Mouse (Mus musculus) liver, embryonic 14.5 days (tissue): ENCODE results near the gene Elac2. TPM values are rescaled to one million over a fixed set of nuclear protein-coding genes. Genes with fewer than 3 reads are reported as not detected.

Experiments used
- ATAC-seq: fragments of 200-750 bp; cut with Nextera tagmentation; 2 replicates; pipeline ENCODE4 v1.8.0; 2017; ENCODE audit warnings: moderate number of reproducible peaks, mild to moderate bottlenecking, moderate library complexity; ENCODE audit not compliant: insufficient read depth
- DNase-seq, 3 experiments: peaks; one replicate each; pipeline ENCODE4 v3.0.0-alpha.2; 2012 to 2013; ENCODE audit warnings: low read depth in 3 of 3, low spot score in 3 of 3
- H3K27ac ChIP-seq: fragments of 300-500 bp; sonication (generic); 2 replicates; pipeline ENCODE4 v1.5.1; 2014; ENCODE audit warnings: moderate library complexity, mild to moderate bottlenecking, control low read depth, inconsistent platforms
- H3K27me3 ChIP-seq: fragments of 300-500 bp; sonication (generic); 2 replicates; pipeline ENCODE4 v1.6.1; 2014; ENCODE audit warnings: mild to moderate bottlenecking, low read length, moderate library complexity; ENCODE audit not compliant: control insufficient read depth, insufficient read depth
- H3K36me3 ChIP-seq: fragments of 300-500 bp; sonication (generic); replicated peaks from 2 replicates; pipeline ENCODE4 v1.6.1; 2014; ENCODE audit warnings: low read depth; ENCODE audit not compliant: control insufficient read depth, insufficient read depth
- H3K4me1 ChIP-seq, 2 experiments: fragments of 200-500 bp in 1 of 2; fragments of 300-500 bp in 1 of 2; sonication (generic) in 1 of 2; replicated peaks; 2 replicates each; pipeline ENCODE4 v1.6.1; 2012 to 2014; ENCODE audit warnings: antibody characterized with exemption in 1 of 2, inconsistent platforms in 1 of 2, low read length in 1 of 2; ENCODE audit not compliant: control insufficient read depth in 2 of 2, insufficient read depth in 2 of 2
- H3K4me2 ChIP-seq: fragments of 300-500 bp; sonication (generic); 2 replicates; pipeline ENCODE4 v1.6.1; 2014; ENCODE audit warnings: low read depth, mild to moderate bottlenecking, control low read depth, moderate library complexity
- H3K4me3 ChIP-seq, 2 experiments: fragments of 200-500 bp in 1 of 2; fragments of 300-500 bp in 1 of 2; sonication (generic) in 1 of 2; 2 replicates each; pipeline ENCODE4 v1.5.1; 2012 to 2014; ENCODE audit warnings: low read depth in 2 of 2, low read length in 2 of 2, mild to moderate bottlenecking in 2 of 2, control low read depth in 1 of 2, inconsistent platforms in 1 of 2, moderate library complexity in 1 of 2; ENCODE audit not compliant: insufficient read depth in 1 of 2
- H3K9ac ChIP-seq: fragments of 300-500 bp; sonication (generic); replicated peaks from 2 replicates; pipeline ENCODE4 v1.6.1; 2014; ENCODE audit warnings: mild to moderate bottlenecking, control low read depth, moderate library complexity
- H3K9me3 ChIP-seq: fragments of 300-500 bp; sonication (generic); 2 replicates; pipeline ENCODE4 v1.6.1; 2016; ENCODE audit warnings: low read length, mixed read lengths; ENCODE audit not compliant: control insufficient read depth
- CTCF ChIP-seq: IDR thresholded peaks from 2 replicates; pipeline ENCODE4 v1.5.1; 2016; ENCODE audit warnings: antibody characterized with exemption, low read depth, control low read depth
- EP300 ChIP-seq: IDR thresholded peaks from 2 replicates; pipeline ENCODE4 v1.6.1; 2016; ENCODE audit warnings: antibody characterized with exemption, low read depth
- WGBS: fragments of 180-500 bp; shearing (Covaris S2); extraction: QIAGEN DNeasy Blood & Tissue Kit; methylation state at CpG from one replicate; pipeline ENCODE4 v1.1.7; 2014; ENCODE audit not compliant: insufficient replicate concordance; 5-methylcytosine and 5-hydroxymethylcytosine counted together
- polyA plus RNA-seq, 2 experiments: library from polyadenylated mRNA; depleted of rRNA in 1 of 2; stranded (reverse) in 1 of 2; unstranded in 1 of 2; fragments of >200 nt; fragmentation: Nextera tagmentation in 1 of 2; extraction: Ambion mirVana in 1 of 2; gene quantifications; 2 replicates each; pipeline versions ENCODE4 v1.2.1 to v1.2.3; 2012 to 2014

Elac2 gene
- polyA plus RNA-seq, 2 experiments: 12.1 to 13.0 TPM

- Histone ChIP-seq H3K4me3 (no peak overlapping the region), H3K27ac (no peak overlapping the region), H3K4me2 (no peak overlapping the region), H3K4me1 (peaks cover 0 to 4% of the 10 kb centered on the region in 2 experiments; a peak in 1 of 4 replicates), H3K27me3 (no peaks in the 10 kb centered on the region), H3K9ac (no peak overlapping the region), H3K36me3 (no peaks in the 10 kb centered on the region), H3K9me3 (no peaks in the 10 kb centered on the region)
- no peak for DNase-seq
- no peak for TF ChIP-seq EP300
- TF ChIP-seq CTCF: no peak
- no peak for ATAC-seq
- 41% methylated on average over 1 of the region's 1 CpGs for WGBS
Measured at GRCm38 (mm10) chr11:65030201-65030600, 51.4 kb downstream of the Elac2 start.

- Histone ChIP-seq H3K4me2 (no peak overlapping the region), H3K9me3 (no peaks in the 10 kb centered on the region), H3K36me3 (no peaks in the 10 kb centered on the region), H3K27ac (no peak overlapping the region), H3K27me3 (no peaks in the 10 kb centered on the region), H3K4me3 (no peak overlapping the region), H3K9ac (no peak overlapping the region), H3K4me1 (peaks cover 0 to 4% of the 10 kb centered on the region in 2 experiments; a peak in 1 of 4 replicates)
- WGBS: 71% methylated on average over 7 of the region's 7 CpGs
- ATAC-seq: no peak
- no peak for DNase-seq
- TF ChIP-seq CTCF (no peak), EP300 (no peak)
Measured at GRCm38 (mm10) chr11:65032221-65032620, 53.4 kb downstream of the Elac2 start.

GRCm38 (mm10) chr11:65038996-65039395, 60.2 kb downstream of the Elac2 start:
- H3K9me3 ChIP-seq: no peaks in the 10 kb centered on the region
- no peak overlapping the region for H3K4me3 ChIP-seq
- no peaks in the 10 kb centered on the region for H3K36me3 ChIP-seq
- H3K27ac ChIP-seq: no peak overlapping the region
- no peak for ATAC-seq
- H3K9ac ChIP-seq: no peak overlapping the region
- no peak overlapping the region for H3K4me2 ChIP-seq
- TF ChIP-seq EP300 (no peak), CTCF (no peak)
- WGBS: 31% methylated on average over 2 of the region's 2 CpGs
- no peaks in the 10 kb centered on the region for H3K27me3 ChIP-seq
- DNase-seq: no peak
- no peaks in the 10 kb centered on the region for H3K4me1 ChIP-seq

GRCm38 (mm10) chr11:65039517-65040095, 60.8 kb downstream of the Elac2 start:
- WGBS: 54% methylated on average over 12 of the region's 12 CpGs
- Histone ChIP-seq H3K4me3 (no peak overlapping the region), H3K27me3 (no peaks in the 10 kb centered on the region), H3K4me2 (no peak overlapping the region), H3K9ac (no peak overlapping the region), H3K4me1 (no peaks in the 10 kb centered on the region), H3K9me3 (no peaks in the 10 kb centered on the region), H3K27ac (no peak overlapping the region), H3K36me3 (no peaks in the 10 kb centered on the region)
- ATAC-seq (no peak), DNase-seq (no peak)
- TF ChIP-seq CTCF (no peak), EP300 (no peak)

GRCm38 (mm10) chr11:65040556-65040955, 61.7 kb downstream of the Elac2 start:
- DNase-seq (no peak), ATAC-seq (no peak)
- Histone ChIP-seq H3K27ac (no peak overlapping the region), H3K9ac (no peak overlapping the region), H3K36me3 (no peaks in the 10 kb centered on the region), H3K4me1 (no peaks in the 10 kb centered on the region), H3K4me2 (no peak overlapping the region), H3K4me3 (no peak overlapping the region), H3K27me3 (no peaks in the 10 kb centered on the region), H3K9me3 (no peaks in the 10 kb centered on the region)
- TF ChIP-seq CTCF (no peak), EP300 (no peak)
- 64% methylated on average over 6 of the region's 6 CpGs for WGBS
